ENCODE assay signal across 21 mouse cellular contexts in the genomic region with DNA sequence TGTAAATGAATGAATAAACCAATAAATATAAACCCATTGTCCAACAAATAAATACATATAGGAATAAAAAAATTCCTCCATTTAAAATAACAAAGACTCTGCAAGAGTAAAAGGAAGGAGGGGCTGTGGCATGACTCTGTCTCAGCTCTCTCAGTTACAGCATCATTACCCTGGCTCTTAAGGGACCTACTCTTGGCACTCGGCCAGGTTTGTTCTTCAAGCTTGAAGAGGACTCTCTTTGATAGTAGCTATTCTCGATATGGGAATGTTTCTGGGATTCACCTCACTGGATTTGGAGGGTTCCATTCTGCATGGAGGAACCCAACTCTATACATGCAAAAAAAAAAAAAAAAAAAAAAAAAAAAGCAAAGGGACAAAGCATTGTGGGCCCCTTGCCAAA. TPM values are rescaled to one million over a fixed set of nuclear protein-coding genes. Genes with fewer than 3 reads are reported as not detected.
DNase-seq lines count a peak whose midpoint lies in the region; ATAC-seq and TF ChIP-seq lines count a peak whose summit lies in the region.
"Had no signal": no experiment of that assay in that cellular context is flagged by ENCODE, and none has a peak within 500 bp of the region (broad histone marks: within the 10 kb centered on the region; RNA-seq: fewer than 3 reads in every experiment).

No protein-coding gene starts in this region.

- no peak for TF ChIP-seq CTCF in midbrain, postnatal 0 days (IDR thresholded peaks at IDR 0.05)

- 65% methylated on average over 2 of the region's 2 CpGs for WGBS in kidney, embryonic 14.5 days
- WGBS in midbrain, postnatal 0 days = 63% methylated on average over 2 of the region's 2 CpGs
- 78% methylated on average over 2 of the region's 2 CpGs for WGBS in midbrain, embryonic 16.5 days

- no peak overlapping the region for H3K4me2 ChIP-seq in kidney, embryonic 14.5 days (replicated peaks; ENCODE audit: low read depth, low read length)
- no peak overlapping the region for H3K4me2 ChIP-seq in midbrain, postnatal 0 days (ENCODE audit: low read depth, low read length, poor library complexity, severe bottlenecking)
- no peak overlapping the region for H3K4me2 ChIP-seq in midbrain, embryonic 16.5 days (ENCODE audit: low read length)
- H3K4me2 ChIP-seq: heart, embryonic 13.5 days; liver, embryonic 11.5 days had no signal

- no peak overlapping the region for H3K27ac ChIP-seq in kidney, embryonic 14.5 days (ENCODE audit: low read depth, low read length)
- no peak overlapping the region for H3K27ac ChIP-seq in midbrain, postnatal 0 days (ENCODE audit: low read depth, low read length)
- H3K27ac ChIP-seq in midbrain, embryonic 16.5 days (ENCODE audit: low read length) = no peak overlapping the region
- H3K27ac ChIP-seq: heart, embryonic 13.5 days; hindbrain, embryonic 10.5 days; limb, embryonic 10.5 days; midbrain, embryonic 10.5 days had no signal

- H3K4me1 ChIP-seq in kidney, embryonic 14.5 days (ENCODE audit: control insufficient read depth, insufficient read depth, low read length) = 0 out of 2 replicates have a peak, but pooled peaks cover 4% of the 10 kb centered on the region
- no peaks in the 10 kb centered on the region for H3K4me1 ChIP-seq in midbrain, postnatal 0 days (ENCODE audit: insufficient read depth, low read length)
- no peaks in the 10 kb centered on the region for H3K4me1 ChIP-seq in midbrain, embryonic 16.5 days (ENCODE audit: control insufficient read depth, insufficient read depth, low read length)
- H3K4me1 ChIP-seq: hindbrain, embryonic 10.5 days; midbrain, embryonic 10.5 days had no signal

- H3K9me3 ChIP-seq in kidney, embryonic 14.5 days (ENCODE audit: control insufficient read depth, low read length) = peaks cover 6% of the 10 kb centered on the region
- H3K9me3 ChIP-seq in midbrain, postnatal 0 days (ENCODE audit: low read length) = no peaks in the 10 kb centered on the region
- no peaks in the 10 kb centered on the region for H3K9me3 ChIP-seq in midbrain, embryonic 16.5 days (replicated peaks; ENCODE audit: control insufficient read depth, low read length, poor library complexity, severe bottlenecking)
- H3K9me3 ChIP-seq: limb, embryonic 10.5 days; midbrain, embryonic 10.5 days had no signal

- no peaks in the 10 kb centered on the region for H3K36me3 ChIP-seq in kidney, embryonic 14.5 days (ENCODE audit: control insufficient read depth, insufficient read depth, low read length)
- H3K36me3 ChIP-seq in midbrain, postnatal 0 days (ENCODE audit: insufficient read depth, low read length) = no peaks in the 10 kb centered on the region
- H3K36me3 ChIP-seq in midbrain, embryonic 16.5 days (ENCODE audit: control insufficient read depth, insufficient read depth, low read length) = no peaks in the 10 kb centered on the region
- H3K36me3 ChIP-seq: heart, embryonic 13.5 days; hindbrain, embryonic 10.5 days; limb, embryonic 10.5 days; midbrain, embryonic 10.5 days had no signal

- no peak overlapping the region for H3K4me3 ChIP-seq in kidney, embryonic 14.5 days (ENCODE audit: low read length)
- no peak overlapping the region for H3K4me3 ChIP-seq in midbrain, postnatal 0 days (ENCODE audit: low read depth, low read length)
- no peak overlapping the region for H3K4me3 ChIP-seq in midbrain, embryonic 16.5 days (ENCODE audit: low read depth, low read length)
- H3K4me3 ChIP-seq: erythroblast, embryonic 14.5 days; heart, embryonic 13.5 days; hindbrain, embryonic 10.5 days; limb, embryonic 10.5 days; midbrain, embryonic 10.5 days had no signal

- DNase-seq in cerebellum, postnatal 14 days = peak; percentile 32 to 57
- no peak for DNase-seq in cerebellum, adult 11 months
- peak; percentile 24 to 43 for DNase-seq in kidney, postnatal 4 days
- DNase-seq in midbrain, postnatal 0 days (ENCODE audit: low spot score) = peak; percentile 14
- no peak for DNase-seq in spleen, postnatal 4 days (ENCODE audit: low spot score in 2 of 2)
- DNase-seq: kidney, adult 9 months; retina, postnatal 1 day; right cerebral cortex, postnatal 4 days; thymus, postnatal 4 days had no signal

- no peak overlapping the region for H3K9ac ChIP-seq in kidney, embryonic 14.5 days (ENCODE audit: low read depth, low read length)
- H3K9ac ChIP-seq in midbrain, postnatal 0 days (replicated peaks; ENCODE audit: low read length, poor library complexity, severe bottlenecking) = no peak overlapping the region
- H3K9ac ChIP-seq in midbrain, embryonic 16.5 days (ENCODE audit: low read depth, low read length) = no peak overlapping the region
- H3K9ac ChIP-seq: heart, embryonic 13.5 days had no signal

- no peaks in the 10 kb centered on the region for H3K27me3 ChIP-seq in kidney, embryonic 14.5 days (ENCODE audit: control insufficient read depth, insufficient read depth, low read length)
- H3K27me3 ChIP-seq in midbrain, postnatal 0 days (ENCODE audit: insufficient read depth, low read length) = no peaks in the 10 kb centered on the region
- no peaks in the 10 kb centered on the region for H3K27me3 ChIP-seq in midbrain, embryonic 16.5 days (ENCODE audit: control insufficient read depth, insufficient read depth, low read depth, low read length)
- H3K27me3 ChIP-seq: heart, embryonic 13.5 days had no signal

- no peak for ATAC-seq in kidney, embryonic 14.5 days (ENCODE audit: low FRiP score, low TSS enrichment)
- no peak for ATAC-seq in midbrain, postnatal 0 days (ENCODE audit: low FRiP score)
- no peak for ATAC-seq in midbrain, embryonic 16.5 days
- ATAC-seq: forebrain, embryonic 16.5 days; inflammation-experienced regulatory T-cells, adult 6 months had no signal

RNA-seq across cellular contexts. Expression of a gene that starts 16.1 kb away (rescaled TPM):
- not detected in 2 replicates for polyA plus RNA-seq in kidney, embryonic 14.5 days (2014; fragmentation: Nextera tagmentation; extraction: Ambion mirVana)
- not detected in 2 replicates for total RNA-seq in midbrain, postnatal 0 days (2014; rRNA removed)
- polyA plus RNA-seq in midbrain, postnatal 0 days (2015; fragmentation: Nextera tagmentation; extraction: Ambion mirVana) = not detected in 2 replicates
- not detected in 2 replicates for polyA plus RNA-seq in midbrain, embryonic 16.5 days (2015; fragmentation: Nextera tagmentation; extraction: Ambion mirVana)
- total RNA-seq: adrenal gland, postnatal 36 days; gastrocnemius, postnatal 4 days had no signal
- polyA plus RNA-seq: erythroblast, embryonic 14.5 days; forebrain, embryonic 16.5 days; heart, embryonic 13.5 days; hindbrain, embryonic 10.5 days; limb, embryonic 10.5 days; liver, embryonic 11.5 days; midbrain, embryonic 10.5 days had no signal

Comparison
In these comparisons a context has a peak if more than half of its experiments do, and no peak if none do; other contexts are left out.
1. DNase-seq: peak in cerebellum, postnatal 14 days (2 of 2), kidney, postnatal 4 days (2 of 2) and midbrain, postnatal 0 days (single experiment); none in cerebellum, adult 11 months (single experiment) and spleen, postnatal 4 days (0 of 2).